Mouse (Mus musculus) layer of hippocampus, adult 9-10 months (tissue): ENCODE data around the gene Stam2.

Experiments
- DNase-seq: peaks from one replicate; pipeline ENCODE4 v3.0.0; 2022; ENCODE audit warnings: low spot score

Stam2 gene

GRCm38 (mm10) chr2:52651547-52651946 lies 90.5 kb downstream of the Stam2 start:
- DNase-seq, result no peak

GRCm38 (mm10) chr2:52647255-52647998 lies 94.7 kb downstream of the Stam2 start:
- no peak for DNase-seq

- DNase-seq, result no peak
Measured at GRCm38 (mm10) chr2:52643657-52644056, 98.4 kb downstream of the Stam2 start.
